Comparison of ENCODE assay signal across 13 mouse cellular contexts in the genomic region with DNA sequence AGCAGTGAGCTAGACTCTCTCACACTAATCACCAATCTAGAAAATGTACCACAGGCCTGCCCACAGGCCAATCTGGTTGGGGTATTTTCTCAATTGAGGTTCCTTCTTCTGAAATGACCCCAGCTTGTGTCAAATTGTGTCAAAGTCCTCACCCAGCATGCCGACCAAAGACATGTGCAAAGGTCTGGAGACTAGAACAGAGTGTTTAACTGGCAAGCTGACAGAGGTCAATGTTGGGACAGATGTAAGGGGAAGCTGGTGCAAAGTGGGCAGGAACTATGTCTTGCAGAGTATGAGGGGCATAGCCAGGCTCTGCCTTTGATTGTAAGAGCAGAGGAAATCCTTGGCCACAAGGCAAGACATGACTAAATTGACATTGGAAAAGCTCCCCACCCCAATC.
"Had no signal": no experiment of that assay in that cellular context is flagged by ENCODE, and none has a peak within 500 bp of the region (broad histone marks: within the 10 kb centered on the region; RNA-seq: fewer than 3 reads in every experiment).

No protein-coding gene starts in this region.

- H3K4me3 ChIP-seq: limb, embryonic 12.5 days; limb, embryonic 15.5 days; liver, embryonic 13.5 days had no signal

- H3K4me2 ChIP-seq: limb, embryonic 12.5 days; limb, embryonic 15.5 days; liver, embryonic 13.5 days; midbrain, embryonic 11.5 days had no signal

- H3K27ac ChIP-seq: limb, embryonic 12.5 days; limb, embryonic 15.5 days; liver, embryonic 13.5 days had no signal

- H3K4me1 ChIP-seq: limb, embryonic 12.5 days; limb, embryonic 15.5 days; liver, embryonic 13.5 days had no signal

- H3K9ac ChIP-seq: limb, embryonic 12.5 days; limb, embryonic 15.5 days; liver, embryonic 13.5 days had no signal

- DNase-seq: left cerebral cortex, postnatal 4 days; liver, embryonic 13.5 days; lung, adult 2 months; lung, postnatal 14 days; lung, postnatal 4 days; midbrain, embryonic 14.5 days; thymus, adult 2 months; thymus, postnatal 14 days; thymus, postnatal 4 days had no signal

- H3K36me3 ChIP-seq: limb, embryonic 12.5 days; limb, embryonic 15.5 days; liver, embryonic 13.5 days had no signal

- H3K9me3 ChIP-seq: limb, embryonic 12.5 days; limb, embryonic 15.5 days; liver, embryonic 13.5 days had no signal

- H3K27me3 ChIP-seq: limb, embryonic 12.5 days; limb, embryonic 15.5 days; liver, embryonic 13.5 days had no signal

- ATAC-seq: intestine, postnatal 0 days had no signal
